Mouse (Mus musculus): ENCODE measurements around the gene Lhfpl2.

The Lhfpl2 gene

GRCm38 (mm10) chr13:94098369-94099084 is 40.9 kb downstream of the Lhfpl2 start:
- DNase-seq (ENCODE audit: low spot score), result no peak

- no peak for DNase-seq (ENCODE audit: low spot score)
These were observed 41.5 kb downstream of the Lhfpl2 start for GRCm38 (mm10) chr13:94099087-94099486.

GRCm38 (mm10) chr13:94100361-94100760 is 42.8 kb downstream of the Lhfpl2 start:
- DNase-seq (ENCODE audit: low spot score), result no peak

- DNase-seq (ENCODE audit: low spot score), result no peak
These were observed 43.5 kb downstream of the Lhfpl2 start for GRCm38 (mm10) chr13:94101020-94101571.

- DNase-seq (ENCODE audit: low spot score), result no peak
These were observed 47.4 kb downstream of the Lhfpl2 start for GRCm38 (mm10) chr13:94104866-94105475.

GRCm38 (mm10) chr13:94106431-94106830 is 48.8 kb downstream of the Lhfpl2 start:
- no peak for DNase-seq (ENCODE audit: low spot score)

GRCm38 (mm10) chr13:94106983-94107382 is 49.4 kb downstream of the Lhfpl2 start:
- no peak for DNase-seq (ENCODE audit: low spot score)

- no peak for DNase-seq (ENCODE audit: low spot score)
These were observed 53.0 kb downstream of the Lhfpl2 start for GRCm38 (mm10) chr13:94110556-94110955.

GRCm38 (mm10) chr13:94115476-94115875 is 57.9 kb downstream of the Lhfpl2 start:
- peak; percentile 74 for DNase-seq (ENCODE audit: low spot score)

- no peak for DNase-seq (ENCODE audit: low spot score)
These were observed 59.3 kb downstream of the Lhfpl2 start for GRCm38 (mm10) chr13:94116705-94117410.

GRCm38 (mm10) chr13:94117522-94117921 is 59.9 kb downstream of the Lhfpl2 start:
- DNase-seq (ENCODE audit: low spot score), result no peak

- no peak for DNase-seq (ENCODE audit: low spot score)
These were observed 60.5 kb downstream of the Lhfpl2 start for GRCm38 (mm10) chr13:94118091-94118490.

GRCm38 (mm10) chr13:94119309-94119708 is 61.7 kb downstream of the Lhfpl2 start:
- DNase-seq (ENCODE audit: low spot score), result no peak

- DNase-seq (ENCODE audit: low spot score), result no peak
These were observed 65.4 kb downstream of the Lhfpl2 start for GRCm38 (mm10) chr13:94122703-94123592.

GRCm38 (mm10) chr13:94130394-94130793 is 72.8 kb downstream of the Lhfpl2 start:
- no peak for DNase-seq (ENCODE audit: low spot score)

GRCm38 (mm10) chr13:94131135-94131534 is 73.5 kb downstream of the Lhfpl2 start:
- DNase-seq (ENCODE audit: low spot score), result no peak

- DNase-seq (ENCODE audit: low spot score), result no peak
These were observed 74.8 kb downstream of the Lhfpl2 start for GRCm38 (mm10) chr13:94132187-94132995.

- DNase-seq (ENCODE audit: low spot score), result no peak
These were observed 77.0 kb downstream of the Lhfpl2 start for GRCm38 (mm10) chr13:94134646-94135045.

- DNase-seq (ENCODE audit: low spot score), result no peak
These were observed 77.6 kb downstream of the Lhfpl2 start for GRCm38 (mm10) chr13:94135180-94135579.

- no peak for DNase-seq (ENCODE audit: low spot score)
These were observed 82.3 kb downstream of the Lhfpl2 start for GRCm38 (mm10) chr13:94139713-94140445.
